Mouse (Mus musculus) forebrain, postnatal 0 days (tissue): ENCODE data around the gene Kcnn3. TPM values are rescaled to one million over a fixed set of nuclear protein-coding genes. Genes with fewer than 3 reads are reported as not detected.

Source experiments
- ATAC-seq: fragments of 200-750 bp; cut with Nextera tagmentation; 2 replicates; pipeline ENCODE4 v1.8.0; 2017; ENCODE audit warnings: mild to moderate bottlenecking, moderate library complexity
- DNase-seq: peaks from one replicate; pipeline ENCODE4 v3.0.0-alpha.2; 2015
- H3K27ac ChIP-seq: fragments of 300-500 bp; sonication (generic); 2 replicates; pipeline ENCODE4 v1.5.1; 2014; ENCODE audit warnings: low read depth, mild to moderate bottlenecking, antibody characterized with exemption, low read length, moderate library complexity, mixed read lengths
- H3K27me3 ChIP-seq: fragments of 300-500 bp; sonication (generic); 2 replicates; pipeline ENCODE4 v1.6.1; 2014; ENCODE audit warnings: mild to moderate bottlenecking, low read length, mixed read lengths; ENCODE audit not compliant: insufficient read depth
- H3K36me3 ChIP-seq: fragments of 300-500 bp; sonication (generic); 2 replicates; pipeline ENCODE4 v1.6.1; 2014; ENCODE audit warnings: mild to moderate bottlenecking, moderate library complexity; ENCODE audit not compliant: insufficient read depth
- H3K4me1 ChIP-seq: fragments of 300-500 bp; sonication (generic); 2 replicates; pipeline ENCODE4 v1.6.1; 2014; ENCODE audit warnings: antibody characterized with exemption; ENCODE audit not compliant: insufficient read depth
- H3K4me2 ChIP-seq: fragments of 300-500 bp; sonication (generic); 2 replicates; pipeline ENCODE4 v1.6.1; 2014; ENCODE audit warnings: low read depth, mild to moderate bottlenecking, moderate library complexity
- H3K4me3 ChIP-seq: fragments of 300-500 bp; sonication (generic); 2 replicates; pipeline ENCODE4 v1.5.1; 2014; ENCODE audit warnings: low read depth, low read length, mixed read lengths
- H3K9ac ChIP-seq: fragments of 300-500 bp; sonication (generic); 2 replicates; pipeline ENCODE4 v1.6.1; 2014; ENCODE audit warnings: mild to moderate bottlenecking
- H3K9me3 ChIP-seq: fragments of 300-500 bp; sonication (generic); 2 replicates; pipeline ENCODE4 v1.6.1; 2016; ENCODE audit warnings: low read length
- CTCF ChIP-seq: sonication (generic); IDR thresholded peaks from 2 replicates; pipeline ENCODE4 v1.5.1; 2016; ENCODE audit warnings: antibody characterized with exemption, control low read depth, low read depth
- WGBS: fragments of 180-500 bp; shearing (Covaris S2); extraction: QIAGEN DNeasy Blood & Tissue Kit; methylation state at CpG from one replicate; pipeline ENCODE4 v1.1.7; 2014; 5-methylcytosine and 5-hydroxymethylcytosine counted together
- polyA plus RNA-seq: library from polyadenylated mRNA; unstranded; fragments of >200 nt; fragmentation: Nextera tagmentation; extraction: Ambion mirVana; gene quantifications from 2 replicates; pipeline ENCODE4 v1.2.1, GENCODE M21; 2015
- total RNA-seq: library from RNA; depleted of rRNA; stranded (reverse); fragments of >200 nt; gene quantifications from 2 replicates; pipeline ENCODE4 v1.2.3, GENCODE M21; 2014; rRNA removed

Gene Kcnn3
- total and polyA plus RNA-seq, 2 experiments from 2014 or later = 5.1 to 13.6 TPM

GRCm38 (mm10) chr3:89723400-89724084 lies 203.6 kb downstream of the Kcnn3 start:
- Histone ChIP-seq H3K36me3 (no peaks in the 10 kb centered on the region), H3K27me3 (no peaks in the 10 kb centered on the region), H3K4me2 (no peak overlapping the region), H3K9ac (no peak overlapping the region), H3K9me3 (no peaks in the 10 kb centered on the region), H3K27ac (no peak overlapping the region), H3K4me1 (peaks cover 7% of the 10 kb centered on the region; the same call in 1 of the 2 replicates), H3K4me3 (no peak overlapping the region)
- no peak for TF ChIP-seq CTCF
- no peak for DNase-seq
- 57% methylated on average over 7 of the region's 7 CpGs for WGBS
- ATAC-seq = peak; percentile 51; the same call in 1 of the 2 replicates

Other genes starting within 250 kb of the Kcnn3 start
- 22.1 and 26.7 TPM in 2 replicates for gene Slc50a1, start 249.6 kb upstream of the Kcnn3 start, total RNA-seq
- 34.8 and 36.8 TPM in 2 replicates for gene Slc50a1, start 249.6 kb upstream of the Kcnn3 start, polyA plus RNA-seq
- gene Efna1, start 239.0 kb upstream of the Kcnn3 start, total RNA-seq = 5.5 and 8.4 TPM in 2 replicates
- gene Efna1, start 239.0 kb upstream of the Kcnn3 start, polyA plus RNA-seq = 10.8 and 11.1 TPM in 2 replicates
- 76.7 and 80.7 TPM in 2 replicates for gene Efna3, start 197.2 kb upstream of the Kcnn3 start, total RNA-seq
- gene Efna3, start 197.2 kb upstream of the Kcnn3 start, polyA plus RNA-seq = 68.9 and 73.8 TPM in 2 replicates
- gene Efna4, start 182.1 kb upstream of the Kcnn3 start, total RNA-seq = 8.4 and 11.1 TPM in 2 replicates
- 7.8 and 8.1 TPM in 2 replicates for gene Efna4, start 182.1 kb upstream of the Kcnn3 start, polyA plus RNA-seq
- gene Adam15, start 170.2 kb upstream of the Kcnn3 start, total RNA-seq = 47.9 and 53.3 TPM in 2 replicates
- 50.1 and 56.4 TPM in 2 replicates for gene Adam15, start 170.2 kb upstream of the Kcnn3 start, polyA plus RNA-seq
- 0.19 and 0.46 TPM in 2 replicates for gene Dcst2, start 158.2 kb upstream of the Kcnn3 start, total RNA-seq
- gene Dcst2, start 158.2 kb upstream of the Kcnn3 start, polyA plus RNA-seq = 0.43 and 0.56 TPM in 2 replicates
- gene Dcst1, start 154.9 kb upstream of the Kcnn3 start, total RNA-seq = 0.15 TPM in 1 of 2 replicates, not detected in the other
- 0.89 and 1.3 TPM in 2 replicates for gene Dcst1, start 154.9 kb upstream of the Kcnn3 start, polyA plus RNA-seq
- gene Zbtb7b, start 125.4 kb upstream of the Kcnn3 start, total RNA-seq = 2.1 and 4.9 TPM in 2 replicates
- gene Zbtb7b, start 125.4 kb upstream of the Kcnn3 start, polyA plus RNA-seq = 0.33 and 0.75 TPM in 2 replicates
- 4.2 TPM in 1 of 2 replicates, not detected in the other for gene Lenep, start 117.4 kb upstream of the Kcnn3 start, total RNA-seq
- 0.40 TPM in 1 of 2 replicates, not detected in the other for gene Lenep, start 117.4 kb upstream of the Kcnn3 start, polyA plus RNA-seq
- gene Flad1, start 108.3 kb upstream of the Kcnn3 start, total RNA-seq = 25.6 and 34.9 TPM in 2 replicates
- 30.9 and 31.5 TPM in 2 replicates for gene Flad1, start 108.3 kb upstream of the Kcnn3 start, polyA plus RNA-seq
- 24.5 and 27.3 TPM in 2 replicates for gene Cks1b, start 101.8 kb upstream of the Kcnn3 start, total RNA-seq
- 93.9 and 109 TPM in 2 replicates for gene Cks1b, start 101.8 kb upstream of the Kcnn3 start, polyA plus RNA-seq
- 15.8 and 19.8 TPM in 2 replicates for gene Shc1, start 101.7 kb upstream of the Kcnn3 start, total RNA-seq
- gene Shc1, start 101.7 kb upstream of the Kcnn3 start, polyA plus RNA-seq = 11.3 and 11.8 TPM in 2 replicates
- 62.5 and 72.1 TPM in 2 replicates for gene Pygo2, start 90.0 kb upstream of the Kcnn3 start, total RNA-seq
- gene Pygo2, start 90.0 kb upstream of the Kcnn3 start, polyA plus RNA-seq = 42.5 and 43.5 TPM in 2 replicates
- gene Pbxip1, start 83.5 kb upstream of the Kcnn3 start, total RNA-seq = 16.9 and 21.6 TPM in 2 replicates
- 16.9 and 27.8 TPM in 2 replicates for gene Pbxip1, start 83.5 kb upstream of the Kcnn3 start, polyA plus RNA-seq
- gene Pmvk, start 65.6 kb upstream of the Kcnn3 start, total RNA-seq = 80.1 and 108 TPM in 2 replicates
- 84.3 and 96.8 TPM in 2 replicates for gene Pmvk, start 65.6 kb upstream of the Kcnn3 start, polyA plus RNA-seq
- gene Adar, start 194.9 kb downstream of the Kcnn3 start, total RNA-seq = 62.4 and 78.2 TPM in 2 replicates
- gene Adar, start 194.9 kb downstream of the Kcnn3 start, polyA plus RNA-seq = 14.0 and 18.5 TPM in 2 replicates
- 32.8 and 41.9 TPM in 2 replicates for gene Chrnb2, start 244.5 kb downstream of the Kcnn3 start, total RNA-seq
- 14.5 and 17.3 TPM in 2 replicates for gene Chrnb2, start 244.5 kb downstream of the Kcnn3 start, polyA plus RNA-seq